Mouse (Mus musculus): Measurements from ENCODE around the gene Pdk2. TPM values are rescaled to one million over a fixed set of nuclear protein-coding genes. Genes with fewer than 3 reads are reported as not detected.

Gene Pdk2
- polyA plus RNA-seq (2012): 15.8 and 18.5 TPM in 2 replicates

DNA sequence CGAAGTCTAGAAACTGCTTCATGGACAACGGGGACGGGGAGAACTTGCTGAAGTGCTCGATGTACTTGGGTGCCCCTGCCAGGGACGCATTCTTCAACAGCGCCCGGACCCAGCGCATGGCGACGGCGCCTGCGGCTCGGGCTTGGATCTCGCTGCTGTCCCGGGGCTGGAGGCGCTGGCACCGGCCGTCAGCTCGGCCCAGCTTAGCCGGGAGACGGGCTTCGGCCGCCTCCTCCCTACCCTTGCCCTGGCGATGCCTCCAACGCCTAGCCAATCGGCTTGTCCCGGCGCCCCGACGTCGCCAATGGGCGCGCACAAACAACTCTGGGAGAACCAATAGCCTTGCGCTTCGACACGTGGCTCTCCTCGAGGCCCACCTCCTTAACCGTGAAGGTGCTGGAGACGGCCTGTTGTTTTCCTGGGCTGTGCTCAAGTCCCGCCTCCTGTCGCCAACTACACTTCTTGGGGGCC is at the start of gene Pdk2:
TSS of gene Pdk2 (minus strand) at position 216 of the 471 bp plus-strand sequence.

DNA sequence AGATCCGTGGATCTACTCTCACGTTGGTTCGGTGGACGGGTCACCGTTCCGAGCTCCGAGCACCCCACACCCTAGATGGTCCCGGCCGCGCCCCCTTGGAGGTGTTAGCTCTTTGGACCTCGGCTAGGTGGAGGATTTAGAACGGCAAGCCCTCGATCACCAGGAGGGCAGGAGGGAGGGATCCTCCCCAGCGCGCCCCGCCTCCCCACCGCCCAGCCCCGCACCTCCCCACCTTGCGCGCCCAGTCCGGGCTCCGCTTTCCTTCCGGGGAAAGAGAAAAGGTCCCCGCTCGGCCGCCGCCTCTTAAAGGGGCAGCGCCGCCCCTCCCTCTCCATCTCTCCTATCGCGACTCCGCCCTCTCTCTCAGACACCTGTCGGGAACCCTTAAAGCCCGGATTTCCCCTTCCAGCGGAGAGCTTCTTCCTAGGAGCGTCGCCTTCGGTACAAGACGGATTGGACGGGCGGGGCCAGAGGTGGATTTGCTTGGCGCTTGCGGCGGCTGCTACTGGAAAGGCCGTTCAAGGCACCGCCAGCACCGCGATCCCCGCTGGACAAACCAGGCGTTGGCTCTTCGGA is 35.5 kb upstream of the Pdk2 start, which contains the start of gene Itga3:
TSS of gene Itga3 (minus strand) at position 266 of the 576 bp plus-strand sequence.

DNA sequence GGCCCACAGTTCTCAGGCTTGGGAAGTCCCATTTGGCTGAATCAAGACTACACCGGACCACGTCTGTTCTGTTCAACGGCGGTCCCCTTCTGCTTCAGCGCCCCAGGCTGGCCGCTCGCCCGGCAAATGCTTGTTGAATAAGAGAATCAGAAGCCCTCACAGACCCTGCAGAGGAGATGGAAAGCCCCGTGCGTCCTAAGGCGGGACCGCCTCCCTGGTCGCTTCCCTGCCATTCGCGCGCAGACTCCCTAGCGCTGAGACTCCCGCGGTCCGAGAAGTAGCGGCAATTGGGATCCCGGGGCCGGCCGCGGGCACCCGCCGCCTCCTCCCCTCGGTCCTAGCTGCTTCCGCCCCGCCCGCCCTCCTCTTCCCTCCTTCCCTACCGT is 31.5 kb downstream of the Pdk2 start, which contains the start of gene Samd14:
TSS of gene Samd14 (plus strand) at position 251 of the 386 bp plus-strand sequence.

DNA sequence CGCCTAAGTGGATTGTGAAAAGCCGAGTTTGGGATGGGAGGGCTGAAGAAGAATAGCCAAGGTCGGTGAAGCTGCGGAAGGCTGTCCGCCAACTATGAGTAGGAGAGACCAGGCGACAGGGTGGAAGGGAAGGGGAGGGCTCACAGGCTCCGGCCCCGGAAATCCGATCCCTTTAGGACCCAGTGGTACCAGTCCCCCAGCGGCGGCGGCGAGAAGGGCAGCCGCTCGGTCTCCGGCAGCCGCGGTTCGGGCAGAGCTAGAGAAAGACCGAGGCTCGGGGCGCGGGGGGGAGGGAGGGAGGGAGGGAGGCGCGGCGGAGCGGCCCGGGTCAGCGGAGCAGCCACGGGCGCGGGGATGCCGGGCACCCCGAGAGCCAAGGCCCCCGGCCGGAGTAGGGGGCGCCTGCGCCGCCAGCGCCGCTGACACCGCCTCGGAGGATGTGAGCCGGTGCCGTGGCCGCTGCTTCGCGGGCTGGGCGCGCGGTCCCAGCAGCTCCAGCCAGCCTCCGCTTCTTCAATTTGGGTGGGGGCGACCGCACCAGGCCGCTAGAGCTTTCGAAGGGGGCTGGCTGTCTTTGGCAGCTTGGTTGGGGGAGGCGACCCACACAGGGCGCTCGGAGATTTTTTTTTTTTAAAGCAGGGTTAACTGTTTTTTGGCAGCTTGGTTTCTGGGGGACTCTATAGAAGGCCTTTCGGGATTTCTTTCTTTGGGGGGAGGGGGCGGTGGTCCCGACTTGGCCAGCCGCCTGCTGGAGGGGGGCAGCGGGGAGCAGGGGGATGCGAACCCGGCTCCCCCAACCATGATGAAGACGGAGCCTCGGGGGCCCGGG is 50.2 kb downstream of the Pdk2 start, which contains the start of gene Ppp1r9b:
TSS of gene Ppp1r9b (plus strand) at position 287 of the 829 bp plus-strand sequence.

Other genes starting within 250 kb of the Pdk2 start
- gene Col1a1, start 105.1 kb downstream of the Pdk2 start, polyA plus RNA-seq (2012): 0.12 and 0.71 TPM in 2 replicates
- not detected in 2 replicates for gene Hils1, start 73.8 kb downstream of the Pdk2 start, polyA plus RNA-seq (2012)
- not detected in 2 replicates for gene Sgca, start 65.0 kb downstream of the Pdk2 start, polyA plus RNA-seq (2012)
- gene Ppp1r9b, start 50.3 kb downstream of the Pdk2 start, polyA plus RNA-seq (2012): 225 and 260 TPM in 2 replicates
- 163 and 192 TPM in 2 replicates for gene Samd14, start 31.5 kb downstream of the Pdk2 start, polyA plus RNA-seq (2012)
- 0.23 and 0.24 TPM in 2 replicates for gene Itga3, start 35.4 kb upstream of the Pdk2 start, polyA plus RNA-seq (2012)
- gene Dlx3, start 78.8 kb upstream of the Pdk2 start, polyA plus RNA-seq (2012): 0.02 and 0.19 TPM in 2 replicates
- gene Dlx4, start 104.9 kb upstream of the Pdk2 start, polyA plus RNA-seq (2012): 0.08 TPM in 1 of 2 replicates, not detected in the other
- 0.10 TPM in 1 of 2 replicates, not detected in the other for gene Tac4, start 220.2 kb upstream of the Pdk2 start, polyA plus RNA-seq (2012)